Comparison of ENCODE assay signal across 9 mouse cellular contexts in genomic region chr7:44860576-44861428, GRCm38 (mm10). TPM values are rescaled to one million over a fixed set of nuclear protein-coding genes. Genes with fewer than 3 reads are reported as not detected.
DNase-seq lines count a peak whose midpoint lies in the region; ATAC-seq and TF ChIP-seq lines count a peak whose summit lies in the region.
"Had no signal": no experiment of that assay in that cellular context is flagged by ENCODE, and none has a peak within 500 bp of the region (broad histone marks: within the 10 kb centered on the region; RNA-seq: fewer than 3 reads in every experiment).

No protein-coding gene starts in this region.

- ATAC-seq in heart, embryonic 16.5 days (replicated peaks; ENCODE audit: extremely low read depth, insufficient read depth, low FRiP score) = 0 out of 2 replicates have a peak, but pooled peaks have one; percentile 15
- peak; percentile 34; the same call in 1 of the 2 replicates for ATAC-seq in megakaryocyte-erythroid progenitor cell, adult 5-6 weeks (replicated peaks; ENCODE audit: low FRiP score, low TSS enrichment, poor library complexity, severe bottlenecking)

- WGBS in heart, embryonic 16.5 days = 53% methylated on average over 22 of the region's 22 CpGs
- WGBS in small intestine, adult 2 months = 60% methylated on average over 22 of the region's 22 CpGs

- H3K79me2 ChIP-seq in MEL (ENCODE audit: control insufficient read depth, insufficient read depth, low read length, poor library complexity) = peaks cover 6% of the 10 kb centered on the region

- peak; percentile 37 for TF ChIP-seq RAD21 in MEL (IDR thresholded peaks at IDR 0.05; ENCODE audit: low read depth, low read length)

- peaks cover 0 to 7% of the 10 kb centered on the region in 2 experiments; a peak in 3 of 4 replicates for H3K36me3 ChIP-seq in MEL (ENCODE audit: control insufficient read depth in 1 of 2, insufficient read depth in 2 of 2, low read length in 2 of 2)
- peaks cover 26% of the 10 kb centered on the region for H3K36me3 ChIP-seq in heart, embryonic 16.5 days (ENCODE audit: control insufficient read depth, insufficient read depth)
- peaks cover 30% of the 10 kb centered on the region for H3K36me3 ChIP-seq in small intestine, adult 2 months (ENCODE audit: control insufficient read depth, insufficient read depth, low read length)

- peaks cover 5 to 12% of the 10 kb centered on the region in 2 experiments; a peak in 3 of 4 replicates for H3K4me1 ChIP-seq in MEL (ENCODE audit: control insufficient read depth in 1 of 2, insufficient read depth in 2 of 2, low read length in 2 of 2)
- H3K4me1 ChIP-seq in heart, embryonic 16.5 days (ENCODE audit: control insufficient read depth, insufficient read depth, low read length) = peaks cover 30% of the 10 kb centered on the region
- H3K4me1 ChIP-seq in small intestine, adult 2 months (ENCODE audit: control insufficient read depth, insufficient read depth, insufficient read length, low read length) = peaks cover 8% of the 10 kb centered on the region

- no peak overlapping the region for H3K4me2 ChIP-seq in heart, embryonic 16.5 days (ENCODE audit: low read depth, low read length)

- no peak overlapping the region for H3K9ac ChIP-seq in MEL (ENCODE audit: control insufficient read depth, low read depth, low read length, poor library complexity, severe bottlenecking)
- H3K9ac ChIP-seq in heart, embryonic 16.5 days (ENCODE audit: low read length) = no peak overlapping the region

- H3K27me3 ChIP-seq in MEL (ENCODE audit: control insufficient read depth in 1 of 2, insufficient read depth in 2 of 2, low read length in 2 of 2) = no peaks in the 10 kb centered on the region
- no peaks in the 10 kb centered on the region for H3K27me3 ChIP-seq in heart, embryonic 16.5 days (ENCODE audit: control insufficient read depth, insufficient read depth, low read length)
- no peaks in the 10 kb centered on the region for H3K27me3 ChIP-seq in small intestine, adult 2 months (ENCODE audit: control insufficient read depth, insufficient read depth, low read length)

- no peak for TF ChIP-seq POLR2A in MEL (IDR thresholded peaks at IDR 0.05; ENCODE audit: control insufficient read depth in 1 of 2, insufficient read depth in 1 of 2, low read depth in 1 of 2, low read length in 2 of 2, poor library complexity in 1 of 2)
- TF ChIP-seq POLR2A in small intestine, adult 2 months (IDR thresholded peaks at IDR 0.05; ENCODE audit: low read depth, low read length) = no peak

- H3K27ac ChIP-seq in MEL (ENCODE audit: control insufficient read depth, low read depth, low read length) = no peak overlapping the region
- H3K27ac ChIP-seq in heart, embryonic 16.5 days (ENCODE audit: low read length) = no peak overlapping the region
- H3K27ac ChIP-seq in small intestine, adult 2 months (ENCODE audit: insufficient read depth, low read depth, low read length) = no peak overlapping the region
- H3K27ac ChIP-seq: macrophage had no signal

- no peaks in the 10 kb centered on the region for H3K9me3 ChIP-seq in MEL (replicated peaks; ENCODE audit: insufficient read depth, low read length)
- H3K9me3 ChIP-seq in heart, embryonic 16.5 days (replicated peaks; ENCODE audit: control insufficient read depth, low read length) = no peaks in the 10 kb centered on the region

- TF ChIP-seq EP300 in MEL (IDR thresholded peaks at IDR 0.05; ENCODE audit: low read depth in 1 of 2, low read length in 2 of 2) = no peak

- no peak overlapping the region for H3K4me3 ChIP-seq in MEL (ENCODE audit: control insufficient read depth in 1 of 2, insufficient read depth in 1 of 2, low read depth in 2 of 2, low read length in 2 of 2)
- no peak overlapping the region for H3K4me3 ChIP-seq in heart, embryonic 16.5 days (ENCODE audit: low read length)
- H3K4me3 ChIP-seq in small intestine, adult 2 months (ENCODE audit: low read depth, low read length) = no peak overlapping the region

- peak; percentile 82 to 96 (median 94) for TF ChIP-seq CTCF in MEL (IDR thresholded peaks at IDR 0.05 in 2 of 3, conservative IDR thresholded peaks at IDR 0.05 in 1 of 3; ENCODE audit: control insufficient read depth in 1 of 3, insufficient read depth in 1 of 3, low read depth in 2 of 3, low read length in 3 of 3, poor library complexity in 1 of 3, severe bottlenecking in 1 of 3)
- TF ChIP-seq CTCF in small intestine, adult 2 months (IDR thresholded peaks at IDR 0.05; ENCODE audit: extremely low read depth, insufficient read length, insufficient replicate concordance, low read depth, low read length) = peak; percentile 83

- DNase-seq in cerebellum, adult 11-12 months = peak; percentile 68
- DNase-seq in cerebellum, adult 8-10 months = no peak
- DNase-seq in MEL (ENCODE audit: low read depth, low spot score) = peak; percentile 77
- DNase-seq in embryo, embryonic 10 days (ENCODE audit: low spot score) = peak; percentile 91
- DNase-seq in kidney, postnatal 4 days = peak; percentile 89 to 91

TF ChIP-seq in MEL, 35 proteins besides CTCF, POLR2A, EP300 and RAD21:
- TF ChIP-seq ZC3H11A (IDR thresholded peaks at IDR 0.05; ENCODE audit: low read depth, low read length) (0 out of 2 replicates have a peak, but pooled peaks have one; percentile 32), SMC3 (IDR thresholded peaks at IDR 0.05; ENCODE audit: low read depth, low read length) (peak; percentile 61), BHLHE40 (IDR thresholded peaks at IDR 0.05; ENCODE audit: borderline replicate concordance, low read depth, low read length) (no peak)

RNA-seq across cellular contexts. Expression of gene Pnkp, which starts 3.9 kb away (rescaled TPM):
- 39.3 and 49.9 TPM in 2 replicates for total RNA-seq in MEL (2012; rRNA removed)
- 10 to 100 TPM in 1 of 2 experiments, not detected in 1; 45.6 TPM for polyA plus RNA-seq in MEL (2012; ENCODE audit: insufficient read depth in 1 of 2, insufficient read length in 2 of 2, low read depth in 1 of 2, low replicate concordance in 2 of 2, missing spikeins in 1 of 2)
- polyA plus RNA-seq in heart, embryonic 16.5 days (2015; fragmentation: Nextera tagmentation; extraction: Ambion mirVana) = 27.7 and 28.0 TPM in 2 replicates
- 25.2 and 58.9 TPM in 2 replicates for total RNA-seq in megakaryocyte-erythroid progenitor cell, adult 5-6 weeks (2014; fragmentation: Nextera tagmentation)
- total RNA-seq in megakaryocyte-erythroid progenitor cell, adult 5-6 weeks (2017) = 18.4 and 30.5 TPM in 2 replicates
- 36.9 and 84.2 TPM in 2 replicates for polyA plus RNA-seq in small intestine, adult 2 months (2012; rRNA removed)

RNA-seq across cellular contexts. Expression of gene Ptov1, which starts 8.8 kb away (rescaled TPM):
- 44.1 and 46.4 TPM in 2 replicates for total RNA-seq in MEL (2012; rRNA removed)
- 100 to 1,000 TPM in 1 of 2 experiments, not detected in 1; 168 TPM for polyA plus RNA-seq in MEL (2012; ENCODE audit: insufficient read depth in 1 of 2, insufficient read length in 2 of 2, low read depth in 1 of 2, low replicate concordance in 2 of 2, missing spikeins in 1 of 2)
- polyA plus RNA-seq in heart, embryonic 16.5 days (2015; fragmentation: Nextera tagmentation; extraction: Ambion mirVana) = 210 and 269 TPM in 2 replicates
- 79.6 and 88.8 TPM in 2 replicates for total RNA-seq in megakaryocyte-erythroid progenitor cell, adult 5-6 weeks (2014; fragmentation: Nextera tagmentation)
- 19.6 and 40.9 TPM in 2 replicates for total RNA-seq in megakaryocyte-erythroid progenitor cell, adult 5-6 weeks (2017)
- polyA plus RNA-seq in small intestine, adult 2 months (2012; rRNA removed) = 82.3 and 141 TPM in 2 replicates

RNA-seq across cellular contexts. Expression of gene Tbc1d17, which starts 11.9 kb away (rescaled TPM):
- 16.7 and 16.9 TPM in 2 replicates for total RNA-seq in MEL (2012; rRNA removed)
- 10 to 100 TPM in 1 of 2 experiments, not detected in 1; 29.5 TPM for polyA plus RNA-seq in MEL (2012; ENCODE audit: insufficient read depth in 1 of 2, insufficient read length in 2 of 2, low read depth in 1 of 2, low replicate concordance in 2 of 2, missing spikeins in 1 of 2)
- 60.5 and 62.3 TPM in 2 replicates for polyA plus RNA-seq in heart, embryonic 16.5 days (2015; fragmentation: Nextera tagmentation; extraction: Ambion mirVana)
- 26.7 and 61.9 TPM in 2 replicates for total RNA-seq in megakaryocyte-erythroid progenitor cell, adult 5-6 weeks (2014; fragmentation: Nextera tagmentation)
- 13.7 and 49.6 TPM in 2 replicates for total RNA-seq in megakaryocyte-erythroid progenitor cell, adult 5-6 weeks (2017)
- polyA plus RNA-seq in small intestine, adult 2 months (2012; rRNA removed) = 32.1 and 63.2 TPM in 2 replicates

RNA-seq across cellular contexts. Expression of gene Akt1s1, which starts 12.0 kb away (rescaled TPM):
- total RNA-seq in MEL (2012; rRNA removed) = 32.0 and 37.3 TPM in 2 replicates
- polyA plus RNA-seq in MEL (2012; ENCODE audit: insufficient read depth in 1 of 2, insufficient read length in 2 of 2, low read depth in 1 of 2, low replicate concordance in 2 of 2, missing spikeins in 1 of 2) = 10 to 100 TPM in 1 of 2 experiments, not detected in 1; 71.8 TPM
- polyA plus RNA-seq in heart, embryonic 16.5 days (2015; fragmentation: Nextera tagmentation; extraction: Ambion mirVana) = 103 and 104 TPM in 2 replicates
- total RNA-seq in megakaryocyte-erythroid progenitor cell, adult 5-6 weeks (2014; fragmentation: Nextera tagmentation) = 21.1 and 23.7 TPM in 2 replicates
- 19.2 and 24.5 TPM in 2 replicates for total RNA-seq in megakaryocyte-erythroid progenitor cell, adult 5-6 weeks (2017)
- 180 and 283 TPM in 2 replicates for polyA plus RNA-seq in small intestine, adult 2 months (2012; rRNA removed)

RNA-seq across cellular contexts. Expression of gene Med25, which starts 31.7 kb away (rescaled TPM):
- total RNA-seq in MEL (2012; rRNA removed) = 50.5 and 53.9 TPM in 2 replicates
- 100 to 1,000 TPM in 1 of 2 experiments, not detected in 1; 118 TPM for polyA plus RNA-seq in MEL (2012; ENCODE audit: insufficient read depth in 1 of 2, insufficient read length in 2 of 2, low read depth in 1 of 2, low replicate concordance in 2 of 2, missing spikeins in 1 of 2)
- 89.4 and 96.0 TPM in 2 replicates for polyA plus RNA-seq in heart, embryonic 16.5 days (2015; fragmentation: Nextera tagmentation; extraction: Ambion mirVana)
- total RNA-seq in megakaryocyte-erythroid progenitor cell, adult 5-6 weeks (2014; fragmentation: Nextera tagmentation) = 42.0 and 71.7 TPM in 2 replicates
- 12.1 and 18.1 TPM in 2 replicates for total RNA-seq in megakaryocyte-erythroid progenitor cell, adult 5-6 weeks (2017)
- 85.8 and 208 TPM in 2 replicates for polyA plus RNA-seq in small intestine, adult 2 months (2012; rRNA removed)
